Mouse (Mus musculus): ENCODE results near the gene Polr1e.
"Not testable (repeated sequence)": the region's sequence is repeated elsewhere in the genome, so short reads cannot be mapped to it uniquely, and the experiment has no call there.

Polr1e gene

GRCm38 (mm10) chr4:45018452-45018980, at the start of gene Polr1e:
TSS of gene Polr1e (plus strand) at chr4:45018583.
- DNase-seq (ENCODE audit: low read depth): peak; percentile 98

GRCm38 (mm10) chr4:44970056-44970455, 48.3 kb upstream of the Polr1e start:
- DNase-seq (ENCODE audit: low read depth): no peak

GRCm38 (mm10) chr4:44970612-44971110, 47.7 kb upstream of the Polr1e start:
- DNase-seq (ENCODE audit: low read depth): peak; percentile 83

- peak; percentile 94 for DNase-seq (ENCODE audit: low read depth)
Observed at GRCm38 (mm10) chr4:44973450-44973849, 44.9 kb upstream of the Polr1e start.

GRCm38 (mm10) chr4:44973871-44974270, 44.5 kb upstream of the Polr1e start:
- no peak for DNase-seq (ENCODE audit: low read depth)

- no peak for DNase-seq (ENCODE audit: low read depth)
Observed at GRCm38 (mm10) chr4:44974331-44974730, 44.1 kb upstream of the Polr1e start.

- DNase-seq (ENCODE audit: low read depth): no peak
Observed at GRCm38 (mm10) chr4:44976026-44976615, 42.3 kb upstream of the Polr1e start.

- no peak for DNase-seq (ENCODE audit: low read depth)
Observed at GRCm38 (mm10) chr4:44976921-44977710, 41.3 kb upstream of the Polr1e start.

- DNase-seq (ENCODE audit: low read depth): no peak
Observed at GRCm38 (mm10) chr4:44978175-44978574, 40.2 kb upstream of the Polr1e start.

GRCm38 (mm10) chr4:44979794-44980338, 38.5 kb upstream of the Polr1e start:
- DNase-seq (ENCODE audit: low read depth): no peak

- peak; percentile 93 for DNase-seq (ENCODE audit: low read depth)
Observed at GRCm38 (mm10) chr4:44981280-44981973, 37.0 kb upstream of the Polr1e start, which contains the start of gene Grhpr. TSS of gene Grhpr (plus strand) at chr4:44981395.

- DNase-seq (ENCODE audit: low read depth): no peak
Observed at GRCm38 (mm10) chr4:44981974-44982287, 36.5 kb upstream of the Polr1e start.

GRCm38 (mm10) chr4:44982440-44983130, 35.8 kb upstream of the Polr1e start:
- DNase-seq (ENCODE audit: low read depth): no peak

GRCm38 (mm10) chr4:44983131-44983740, 35.1 kb upstream of the Polr1e start:
- no peak for DNase-seq (ENCODE audit: low read depth)

GRCm38 (mm10) chr4:44990560-44990959, 27.8 kb upstream of the Polr1e start:
- DNase-seq (ENCODE audit: low read depth): no peak

- not testable (repeated sequence) for DNase-seq (ENCODE audit: low read depth)
Observed at GRCm38 (mm10) chr4:44992330-44992729, 26.1 kb upstream of the Polr1e start.

GRCm38 (mm10) chr4:44993179-44993578, 25.2 kb upstream of the Polr1e start:
- DNase-seq (ENCODE audit: low read depth): not testable (repeated sequence)

GRCm38 (mm10) chr4:44993847-44994246, 24.5 kb upstream of the Polr1e start:
- DNase-seq (ENCODE audit: low read depth): no peak

GRCm38 (mm10) chr4:44994776-44995175, 23.6 kb upstream of the Polr1e start:
- DNase-seq (ENCODE audit: low read depth): no peak

GRCm38 (mm10) chr4:44998071-44998470, 20.3 kb upstream of the Polr1e start:
- no peak for DNase-seq (ENCODE audit: low read depth)

- no peak for DNase-seq (ENCODE audit: low read depth)
Observed at GRCm38 (mm10) chr4:45000001-45000400, 18.4 kb upstream of the Polr1e start.

Measured in induced T-regulatory cell, adult 2 months (primary cell).